Mouse (Mus musculus): ENCODE results near the gene Exoc3l2. TPM values are rescaled to one million over a fixed set of nuclear protein-coding genes. Genes with fewer than 3 reads are reported as not detected.

The Exoc3l2 gene
- polyA plus RNA-seq, 1 experiment from 2014 or later: 8.0 TPM

- Histone ChIP-seq H3K9ac (ENCODE audit: low read depth, low read length) (no peak overlapping the region), H3K9me3 (replicated peaks; ENCODE audit: low read length) (no peaks in the 10 kb centered on the region), H3K4me2 (ENCODE audit: low read length) (no peak overlapping the region), H3K27ac (no peak overlapping the region), H3K27me3 (ENCODE audit: insufficient read depth, low read length) (no peaks in the 10 kb centered on the region), H3K4me3 (replicated peaks; ENCODE audit: low read depth, low read length) (no peak overlapping the region), H3K36me3 (ENCODE audit: insufficient read depth, low read length) (no peaks in the 10 kb centered on the region), H3K4me1 (replicated peaks; ENCODE audit: insufficient read depth, low read length) (no peaks in the 10 kb centered on the region; the same call in 1 of the 2 replicates)
- DNase-seq (ENCODE audit: low spot score): no peak
- ATAC-seq (replicated peaks; ENCODE audit: low FRiP score, low read depth): no peak
- WGBS: 62% methylated on average over 12 of the region's 12 CpGs
- TF ChIP-seq CTCF (IDR thresholded peaks at IDR 0.05; ENCODE audit: low read depth): no peak
Measured at GRCm38 (mm10) chr7:19500420-19501363, 37.6 kb downstream of the Exoc3l2 start.

GRCm38 (mm10) chr7:19501658-19502057 is 38.5 kb downstream of the Exoc3l2 start:
- Histone ChIP-seq H3K4me2 (ENCODE audit: low read length) (no peak overlapping the region), H3K9ac (ENCODE audit: low read depth, low read length) (no peak overlapping the region), H3K27me3 (ENCODE audit: insufficient read depth, low read length) (no peaks in the 10 kb centered on the region), H3K36me3 (ENCODE audit: insufficient read depth, low read length) (no peaks in the 10 kb centered on the region), H3K4me3 (replicated peaks; ENCODE audit: low read depth, low read length) (no peak overlapping the region), H3K9me3 (replicated peaks; ENCODE audit: low read length) (no peaks in the 10 kb centered on the region), H3K4me1 (replicated peaks; ENCODE audit: insufficient read depth, low read length) (no peaks in the 10 kb centered on the region), H3K27ac (peak overlapping the region; percentile 3; the same call in 1 of the 2 replicates)
- WGBS: 82% methylated on average over 4 of the region's 4 CpGs
- DNase-seq (ENCODE audit: low spot score) (no peak), ATAC-seq (replicated peaks; ENCODE audit: low FRiP score, low read depth) (no peak)
- TF ChIP-seq CTCF (IDR thresholded peaks at IDR 0.05; ENCODE audit: low read depth): no peak

GRCm38 (mm10) chr7:19503481-19504068 is 40.4 kb downstream of the Exoc3l2 start:
- H3K4me3 ChIP-seq (replicated peaks; ENCODE audit: low read depth, low read length): no peak overlapping the region
- WGBS: 27% methylated on average over 5 of the region's 5 CpGs
- TF ChIP-seq CTCF (IDR thresholded peaks at IDR 0.05; ENCODE audit: low read depth): peak; percentile 92

GRCm38 (mm10) chr7:19506326-19506725 is 43.2 kb downstream of the Exoc3l2 start:
- H3K4me3 ChIP-seq (replicated peaks; ENCODE audit: low read depth, low read length): no peak overlapping the region
- no peak overlapping the region for H3K27ac ChIP-seq
- 42% methylated on average over 6 of the region's 6 CpGs for WGBS
- no peak for ATAC-seq (replicated peaks; ENCODE audit: low FRiP score, low read depth)
- no peak for DNase-seq (ENCODE audit: low spot score)
- peak overlapping the region; percentile 94 for H3K4me2 ChIP-seq (ENCODE audit: low read length)
- peak; percentile 43; the same call in 1 of the 2 replicates for TF ChIP-seq CTCF (IDR thresholded peaks at IDR 0.05; ENCODE audit: low read depth)
- no peaks in the 10 kb centered on the region for H3K36me3 ChIP-seq (ENCODE audit: insufficient read depth, low read length)
- peaks cover 15% of the 10 kb centered on the region; the same call in 1 of the 2 replicates for H3K4me1 ChIP-seq (replicated peaks; ENCODE audit: insufficient read depth, low read length)
- no peaks in the 10 kb centered on the region for H3K9me3 ChIP-seq (replicated peaks; ENCODE audit: low read length)
- H3K27me3 ChIP-seq (ENCODE audit: insufficient read depth, low read length): no peaks in the 10 kb centered on the region
- H3K9ac ChIP-seq (ENCODE audit: low read depth, low read length): no peak overlapping the region

More at GRCm38 (mm10) chr7:19503481-19504068, 40.4 kb downstream of the Exoc3l2 start:
- peaks cover 11% of the 10 kb centered on the region; the same call in 1 of the 2 replicates for H3K4me1 ChIP-seq (replicated peaks; ENCODE audit: insufficient read depth, low read length)
- H3K36me3 ChIP-seq (ENCODE audit: insufficient read depth, low read length): no peaks in the 10 kb centered on the region
- H3K4me2 ChIP-seq (ENCODE audit: low read length): no peak overlapping the region
- no peaks in the 10 kb centered on the region for H3K27me3 ChIP-seq (ENCODE audit: insufficient read depth, low read length)
- H3K9me3 ChIP-seq (replicated peaks; ENCODE audit: low read length): no peaks in the 10 kb centered on the region
- 0 out of 2 replicates have a peak, but pooled peaks have one; percentile 5 for ATAC-seq (replicated peaks; ENCODE audit: low FRiP score, low read depth)
- no peak overlapping the region for H3K9ac ChIP-seq (ENCODE audit: low read depth, low read length)
- H3K27ac ChIP-seq: no peak overlapping the region
- DNase-seq (ENCODE audit: low spot score): peak; percentile 80

- H3K27me3 ChIP-seq (ENCODE audit: insufficient read depth, low read length): no peaks in the 10 kb centered on the region
- no peak overlapping the region for H3K27ac ChIP-seq
- peak overlapping the region; percentile 53 for H3K9ac ChIP-seq (ENCODE audit: low read depth, low read length)
- H3K9me3 ChIP-seq (replicated peaks; ENCODE audit: low read length): no peaks in the 10 kb centered on the region
- peak overlapping the region; percentile 94 for H3K4me2 ChIP-seq (ENCODE audit: low read length)
- H3K4me3 ChIP-seq (replicated peaks; ENCODE audit: low read depth, low read length): peak overlapping the region; percentile 57
- WGBS: under 1% methylated on average over 71 of the region's 71 CpGs
- DNase-seq (ENCODE audit: low spot score) (no peak), ATAC-seq (replicated peaks; ENCODE audit: low FRiP score, low read depth) (no peak)
- no peak for TF ChIP-seq CTCF (IDR thresholded peaks at IDR 0.05; ENCODE audit: low read depth)
- H3K36me3 ChIP-seq (ENCODE audit: insufficient read depth, low read length): no peaks in the 10 kb centered on the region
- peaks cover 15% of the 10 kb centered on the region; the same call in 1 of the 2 replicates for H3K4me1 ChIP-seq (replicated peaks; ENCODE audit: insufficient read depth, low read length)
Measured at GRCm38 (mm10) chr7:19506969-19507611, 44.0 kb downstream of the Exoc3l2 start.

- Histone ChIP-seq H3K4me1 (replicated peaks; ENCODE audit: insufficient read depth, low read length) (peaks cover 15% of the 10 kb centered on the region; the same call in 1 of the 2 replicates), H3K27me3 (ENCODE audit: insufficient read depth, low read length) (no peaks in the 10 kb centered on the region), H3K9me3 (replicated peaks; ENCODE audit: low read length) (no peaks in the 10 kb centered on the region), H3K4me3 (replicated peaks; ENCODE audit: low read depth, low read length) (peak overlapping the region; percentile 57), H3K4me2 (ENCODE audit: low read length) (peak overlapping the region; percentile 94), H3K36me3 (ENCODE audit: insufficient read depth, low read length) (no peaks in the 10 kb centered on the region), H3K9ac (ENCODE audit: low read depth, low read length) (peak overlapping the region; percentile 69), H3K27ac (no peak overlapping the region; the same call in 1 of the 2 replicates)
- ATAC-seq (replicated peaks; ENCODE audit: low FRiP score, low read depth) (no peak), DNase-seq (ENCODE audit: low spot score) (no peak)
- 5% methylated on average over 18 of the region's 18 CpGs for WGBS
- no peak for TF ChIP-seq CTCF (IDR thresholded peaks at IDR 0.05; ENCODE audit: low read depth)
Measured at GRCm38 (mm10) chr7:19507612-19507981, 44.5 kb downstream of the Exoc3l2 start.
